Mouse (Mus musculus) lung, embryonic 14.5 days (tissue): ENCODE measurements at regions not wholly inside any gene's neighbourhood (a gene's known extent, or its start where the extent isn't known, plus 50 kb on each side); places are given as distances from the start of the nearest gene placed in this dataset.

Experiments used
- ATAC-seq: fragments of 200-750 bp; cut with Nextera tagmentation; 2 replicates; pipeline ENCODE4 v1.8.0; 2017; ENCODE audit warnings: mild to moderate bottlenecking, moderate TSS enrichment, moderate library complexity; ENCODE audit not compliant: insufficient read depth
- DNase-seq: peaks from one replicate; pipeline ENCODE4 v3.0.0-alpha.2; 2015
- H3K27ac ChIP-seq: fragments of 300-500 bp; sonication (generic); 2 replicates; pipeline ENCODE4 v1.5.1; 2014; ENCODE audit warnings: low read depth, mild to moderate bottlenecking, moderate library complexity
- H3K27me3 ChIP-seq: fragments of 300-500 bp; sonication (generic); 2 replicates; pipeline ENCODE4 v1.6.1; 2014; ENCODE audit warnings: low read length, control low read depth; ENCODE audit not compliant: insufficient read depth
- H3K36me3 ChIP-seq: fragments of 300-500 bp; sonication (generic); 2 replicates; pipeline ENCODE4 v1.6.1; 2014; ENCODE audit warnings: control low read depth; ENCODE audit not compliant: insufficient read depth
- H3K4me1 ChIP-seq: fragments of 300-500 bp; sonication (generic); 2 replicates; pipeline ENCODE4 v1.6.1; 2014; ENCODE audit warnings: antibody characterized with exemption, control low read depth; ENCODE audit not compliant: insufficient read depth
- H3K4me2 ChIP-seq: fragments of 300-500 bp; sonication (generic); 2 replicates; pipeline ENCODE4 v1.6.1; 2014; ENCODE audit warnings: mild to moderate bottlenecking
- H3K4me3 ChIP-seq: fragments of 300-500 bp; sonication (generic); 2 replicates; pipeline ENCODE4 v1.5.1; 2014; ENCODE audit warnings: low read depth, low read length
- H3K9ac ChIP-seq: fragments of 300-500 bp; sonication (generic); 2 replicates; pipeline ENCODE4 v1.6.1; 2014
- H3K9me3 ChIP-seq: fragments of 300-500 bp; sonication (generic); 2 replicates; pipeline ENCODE4 v1.6.1; 2016; ENCODE audit warnings: low read depth, low read length, control low read depth
- CTCF ChIP-seq: IDR thresholded peaks from 2 replicates; pipeline ENCODE4 v1.5.1; 2016; ENCODE audit warnings: antibody characterized with exemption, low read depth
- WGBS: fragments of 180-500 bp; shearing (Covaris S2); extraction: QIAGEN DNeasy Blood & Tissue Kit; methylation state at CpG from one replicate; pipeline ENCODE4 v1.1.7; 2014; 5-methylcytosine and 5-hydroxymethylcytosine counted together

DNA sequence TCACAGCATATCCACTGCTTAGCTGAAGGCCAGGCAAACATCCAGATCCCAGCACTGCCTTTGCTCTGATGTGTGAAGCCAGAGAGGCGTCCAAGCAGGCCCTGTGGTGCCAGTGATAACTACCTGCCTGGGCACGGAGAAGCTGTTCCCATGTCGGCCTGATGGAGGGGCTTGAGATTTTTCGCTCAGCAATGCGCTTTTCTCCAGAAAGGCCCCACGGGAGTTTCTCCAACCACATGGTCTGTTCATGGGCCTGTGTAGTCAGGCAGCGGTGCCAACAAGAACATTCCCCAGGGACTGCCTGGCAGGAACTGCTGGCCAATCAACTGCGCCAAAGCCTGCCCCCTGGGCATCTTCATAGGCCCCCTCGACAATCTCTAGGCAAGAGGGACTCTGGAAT lies 95.4 kb upstream of the Usp24 start:
- Histone ChIP-seq H3K27ac (no peak overlapping the region), H3K9me3 (no peaks in the 10 kb centered on the region), H3K36me3 (no peaks in the 10 kb centered on the region), H3K4me2 (no peak overlapping the region), H3K9ac (no peak overlapping the region), H3K27me3 (no peaks in the 10 kb centered on the region), H3K4me3 (no peak overlapping the region), H3K4me1 (no peaks in the 10 kb centered on the region)
- WGBS = 85% methylated on average over 9 of the region's 9 CpGs
- DNase-seq = no peak
- no peak for ATAC-seq
- TF ChIP-seq CTCF = no peak

DNA sequence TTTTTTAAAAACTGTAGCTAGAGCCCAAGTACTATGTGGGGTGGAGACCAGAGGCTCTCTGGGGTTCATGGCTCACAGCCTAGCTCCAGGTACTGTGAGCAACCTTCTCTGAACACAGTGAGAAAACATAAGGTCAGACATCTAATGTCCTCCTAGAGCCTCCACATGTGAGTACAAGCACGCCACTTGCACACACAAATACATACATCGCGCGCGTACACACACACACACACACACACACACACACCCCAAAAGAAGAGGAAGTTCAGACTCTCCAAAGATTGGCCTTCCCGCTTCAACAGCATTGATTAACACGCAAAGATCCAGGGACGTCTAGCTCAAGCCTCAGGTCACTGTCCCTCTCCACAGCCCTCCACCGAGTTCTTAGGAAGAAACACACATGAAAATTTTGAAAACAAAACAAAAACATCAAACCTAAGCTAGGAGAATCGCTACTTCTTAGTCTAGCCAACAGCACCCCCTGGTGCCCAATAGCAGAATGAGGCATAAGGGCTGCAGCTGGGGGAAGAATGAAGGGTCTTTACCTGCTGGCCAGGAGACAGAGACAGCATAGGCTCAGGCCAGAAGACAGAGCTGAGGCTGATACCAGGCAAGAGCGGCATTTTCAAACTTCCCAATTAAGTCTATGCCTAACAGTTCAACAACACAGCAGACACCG lies 90.7 kb upstream of the Usp24 start:
- ATAC-seq = no peak
- Histone ChIP-seq H3K36me3 (no peaks in the 10 kb centered on the region), H3K4me1 (no peaks in the 10 kb centered on the region), H3K9me3 (no peaks in the 10 kb centered on the region), H3K27ac (no peak overlapping the region), H3K4me2 (peak overlapping the region; percentile 33; the same call in 1 of the 2 replicates), H3K9ac (no peak overlapping the region), H3K4me3 (no peak overlapping the region), H3K27me3 (no peaks in the 10 kb centered on the region)
- peak; percentile 89 for TF ChIP-seq CTCF
- 44% methylated on average over 12 of the region's 12 CpGs for WGBS
- peak; percentile 86 for DNase-seq

DNA sequence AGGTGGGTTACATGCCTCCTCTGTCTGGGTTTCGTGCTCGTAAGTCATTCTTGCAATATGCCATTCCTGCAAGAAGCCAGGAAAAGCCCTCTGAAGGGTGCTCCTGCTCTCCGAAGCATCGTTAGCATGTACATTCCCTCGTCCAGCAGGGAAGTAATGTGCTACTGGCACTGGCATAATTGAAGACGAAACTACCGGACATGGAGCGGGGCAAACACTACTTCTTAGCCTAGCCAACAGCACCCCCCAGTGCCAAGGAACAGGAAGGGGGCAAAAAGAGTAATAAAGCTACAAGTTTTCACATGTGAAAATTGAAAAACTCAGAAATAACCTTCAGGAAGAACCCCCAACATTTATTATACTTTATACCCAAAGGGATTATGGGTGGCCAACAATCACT lies 88.6 kb upstream of the Usp24 start:
- TF ChIP-seq CTCF = peak; percentile 24; the same call in 1 of the 2 replicates
- no peak overlapping the region for H3K27ac ChIP-seq
- H3K9me3 ChIP-seq = no peaks in the 10 kb centered on the region
- 53% methylated on average over 8 of the region's 8 CpGs for WGBS
- ATAC-seq = no peak
- H3K27me3 ChIP-seq = no peaks in the 10 kb centered on the region
- no peak overlapping the region for H3K4me2 ChIP-seq
- H3K9ac ChIP-seq = no peak overlapping the region
- H3K36me3 ChIP-seq = no peaks in the 10 kb centered on the region
- DNase-seq = peak; percentile 42
- H3K4me1 ChIP-seq = no peaks in the 10 kb centered on the region
- no peak overlapping the region for H3K4me3 ChIP-seq

DNA sequence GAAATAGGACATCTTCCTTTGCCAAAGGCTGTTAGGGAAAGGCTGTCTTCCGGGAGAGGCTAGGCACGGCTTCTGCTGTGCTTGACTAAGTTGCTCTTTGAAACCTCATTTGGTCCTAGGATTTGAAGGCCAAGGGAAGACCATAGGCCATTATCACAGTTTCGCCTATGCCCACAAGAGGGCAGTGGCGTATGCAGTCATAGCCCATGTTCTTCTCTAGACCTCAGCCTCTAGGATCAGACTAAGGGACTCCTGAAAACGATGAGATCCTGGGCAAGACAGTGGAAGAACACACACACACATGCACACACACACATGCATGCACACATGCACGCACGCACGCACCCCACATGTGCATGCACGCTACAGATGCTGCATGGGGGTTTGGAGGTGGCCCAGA lies 87.5 kb upstream of the Usp24 start:
- no peak overlapping the region for H3K27ac ChIP-seq
- peak; percentile 98 for TF ChIP-seq CTCF
- H3K36me3 ChIP-seq = no peaks in the 10 kb centered on the region
- no peaks in the 10 kb centered on the region for H3K27me3 ChIP-seq
- H3K4me2 ChIP-seq = no peak overlapping the region
- H3K9ac ChIP-seq = no peak overlapping the region
- H3K9me3 ChIP-seq = no peaks in the 10 kb centered on the region
- DNase-seq = peak; percentile 91
- H3K4me1 ChIP-seq = no peaks in the 10 kb centered on the region
- H3K4me3 ChIP-seq = no peak overlapping the region
- WGBS = 33% methylated on average over 9 of the region's 9 CpGs
- peak; percentile 64 for ATAC-seq

DNA sequence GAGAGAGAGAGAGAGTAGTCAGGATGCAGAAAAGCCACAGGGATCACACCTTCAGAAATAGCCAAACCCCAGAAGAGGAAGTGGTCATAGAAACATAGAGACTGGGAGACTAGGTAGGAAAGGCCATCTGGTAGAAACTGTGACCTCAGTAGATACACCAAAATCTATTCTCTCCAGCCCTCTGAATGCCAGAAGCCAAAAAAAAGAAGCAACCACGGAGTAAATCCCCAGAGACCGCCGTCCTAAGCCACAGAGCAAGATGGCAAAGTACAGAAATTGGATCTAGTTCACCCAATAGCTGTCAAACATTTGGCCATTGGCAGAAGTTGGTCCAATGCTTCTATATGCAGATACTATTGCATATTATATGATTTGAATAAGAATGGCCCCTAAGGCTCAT lies 86.5 kb upstream of the Usp24 start:
- no peak overlapping the region for H3K4me2 ChIP-seq
- DNase-seq = no peak
- H3K9me3 ChIP-seq = no peaks in the 10 kb centered on the region
- no peak for ATAC-seq
- H3K36me3 ChIP-seq = no peaks in the 10 kb centered on the region
- H3K4me1 ChIP-seq = no peaks in the 10 kb centered on the region
- no peak overlapping the region for H3K27ac ChIP-seq
- TF ChIP-seq CTCF = no peak
- WGBS = 72% methylated on average over 3 of the region's 3 CpGs
- no peaks in the 10 kb centered on the region for H3K27me3 ChIP-seq
- H3K4me3 ChIP-seq = no peak overlapping the region
- H3K9ac ChIP-seq = no peak overlapping the region

DNA sequence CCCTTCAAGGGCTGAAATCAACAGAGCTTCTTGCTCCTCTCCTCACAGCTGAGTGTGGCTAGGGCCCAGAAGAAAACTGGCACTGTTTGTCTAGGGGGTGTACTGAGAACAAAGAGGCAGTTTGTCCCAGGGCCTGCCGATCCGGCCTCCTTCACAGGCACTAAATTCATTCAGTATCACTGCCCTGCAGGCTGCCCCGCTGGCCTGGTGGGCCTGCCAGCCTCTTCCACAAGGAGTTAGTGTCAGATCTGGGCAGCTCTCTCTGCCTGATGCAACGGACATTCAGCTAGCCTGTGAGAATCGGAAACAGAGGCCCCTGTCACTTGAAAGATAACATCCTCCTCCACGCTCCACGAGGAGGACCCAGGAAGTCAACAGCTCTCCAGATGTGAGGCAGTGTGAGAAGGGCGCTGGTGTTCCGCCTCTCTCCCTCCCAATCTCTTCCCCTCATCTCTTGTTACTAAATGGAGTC lies 83.5 kb upstream of the Usp24 start:
- Histone ChIP-seq H3K36me3 (no peaks in the 10 kb centered on the region), H3K27me3 (no peaks in the 10 kb centered on the region), H3K4me1 (no peaks in the 10 kb centered on the region), H3K4me2 (no peak overlapping the region), H3K9me3 (no peaks in the 10 kb centered on the region), H3K27ac (peak overlapping the region; percentile 75), H3K9ac (no peak overlapping the region), H3K4me3 (no peak overlapping the region)
- no peak for TF ChIP-seq CTCF
- ATAC-seq = peak; percentile 60
- 11% methylated on average over 9 of the region's 9 CpGs for WGBS
- peak; percentile 55 for DNase-seq

DNA sequence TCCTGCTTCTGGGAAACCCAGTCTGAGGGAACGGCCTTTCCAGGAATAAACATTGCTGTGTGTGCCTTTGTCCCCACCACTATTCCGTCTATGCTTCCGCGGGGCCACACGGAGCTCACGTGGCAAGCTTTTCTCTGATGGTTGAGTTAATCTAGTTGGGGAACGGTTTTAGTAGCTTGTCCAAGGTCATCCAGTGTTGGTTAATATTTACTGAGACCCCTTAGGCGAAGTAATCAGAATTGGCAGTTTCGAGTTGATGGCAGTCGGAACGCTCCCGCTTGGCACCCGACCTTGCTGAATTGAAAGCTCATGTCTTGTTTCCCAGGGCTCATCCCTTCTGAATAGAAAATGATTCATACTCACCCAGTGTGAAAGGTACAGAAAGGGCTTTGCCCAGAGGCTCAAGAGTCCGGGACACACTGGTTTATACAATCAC lies 71.6 kb upstream of the Usp24 start:
- H3K9ac ChIP-seq = no peak overlapping the region
- DNase-seq (no peak), ATAC-seq (no peak)
- no peaks in the 10 kb centered on the region for H3K9me3 ChIP-seq
- no peak overlapping the region for H3K4me3 ChIP-seq
- no peak for TF ChIP-seq CTCF
- no peaks in the 10 kb centered on the region for H3K4me1 ChIP-seq
- no peaks in the 10 kb centered on the region for H3K36me3 ChIP-seq
- H3K27me3 ChIP-seq = no peaks in the 10 kb centered on the region
- WGBS = 85% methylated on average over 14 of the region's 14 CpGs
- H3K27ac ChIP-seq = no peak overlapping the region
- H3K4me2 ChIP-seq = no peak overlapping the region
